Mouse (Mus musculus): ENCODE results near the gene Taf9. TPM values are rescaled to one million over a fixed set of nuclear protein-coding genes. Genes with fewer than 3 reads are reported as not detected.

Taf9 gene
- polyA plus RNA-seq, 1 experiment = 10.8 TPM

DNA sequence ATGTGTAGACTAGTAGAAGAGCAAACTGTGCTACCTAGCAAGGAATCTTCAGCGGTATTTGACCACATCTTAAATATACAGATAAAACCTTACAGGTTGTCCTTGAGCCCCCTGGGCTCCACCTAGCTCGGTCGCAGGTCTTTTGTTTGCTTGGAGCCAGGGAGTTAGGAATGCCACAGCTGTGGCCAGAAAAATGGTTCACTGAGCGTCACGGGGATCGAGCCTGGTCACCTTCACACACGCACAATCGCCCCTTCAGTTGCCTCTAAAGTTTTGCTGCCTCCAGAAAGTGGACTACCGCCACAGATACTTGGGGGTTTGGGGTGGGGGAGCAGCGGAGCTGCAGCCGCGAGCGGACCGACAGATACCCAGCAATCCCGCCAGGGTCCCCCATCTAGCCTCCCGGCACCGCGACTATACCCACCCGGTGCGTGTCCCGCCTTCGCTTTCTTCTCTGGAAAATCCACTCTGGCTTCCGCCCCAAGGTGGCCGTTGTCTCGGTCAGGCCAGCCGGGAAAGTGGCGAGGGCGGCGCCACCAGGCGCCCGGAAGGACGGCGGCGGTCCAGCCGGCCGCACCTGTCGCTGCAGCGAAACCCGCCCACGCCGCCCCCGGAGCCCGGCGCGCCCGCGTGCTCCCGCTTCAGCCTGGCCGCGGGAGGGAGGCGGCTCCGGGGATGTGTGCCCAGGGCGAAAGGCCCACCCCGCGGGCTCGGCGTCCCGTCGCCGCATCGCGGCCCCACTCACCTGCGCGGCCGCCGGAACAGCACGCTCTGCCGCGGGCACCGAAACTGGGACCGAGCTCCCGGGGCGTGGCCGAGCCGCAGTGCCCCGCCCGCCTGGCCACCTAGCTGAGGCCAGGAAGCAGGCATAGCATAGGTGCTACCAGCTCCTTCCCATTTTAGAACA, 34.9 kb upstream of the Taf9 start, which contains the start of gene Marveld2:
TSS of gene Marveld2 (minus strand) at position 791 of the 907 bp plus-strand sequence.
- H3K4me1 ChIP-seq = peaks cover 21% of the 10 kb centered on the region
- TF ChIP-seq FLI1 (IDR thresholded peaks at IDR 0.05; ENCODE audit: low read length) (no peak), GATA1 (IDR thresholded peaks at IDR 0.05; ENCODE audit: borderline replicate concordance, low read length) (no peak)
- no peaks in the 10 kb centered on the region for H3K9me3 ChIP-seq
- peaks cover 43% of the 10 kb centered on the region for H3K36me3 ChIP-seq (replicated peaks; ENCODE audit: low read length)
- no peaks in the 10 kb centered on the region for H3K27me3 ChIP-seq (replicated peaks)
- H3K4me3 ChIP-seq (replicated peaks) = peak within 1 kb of the TSS; percentile 91

DNA sequence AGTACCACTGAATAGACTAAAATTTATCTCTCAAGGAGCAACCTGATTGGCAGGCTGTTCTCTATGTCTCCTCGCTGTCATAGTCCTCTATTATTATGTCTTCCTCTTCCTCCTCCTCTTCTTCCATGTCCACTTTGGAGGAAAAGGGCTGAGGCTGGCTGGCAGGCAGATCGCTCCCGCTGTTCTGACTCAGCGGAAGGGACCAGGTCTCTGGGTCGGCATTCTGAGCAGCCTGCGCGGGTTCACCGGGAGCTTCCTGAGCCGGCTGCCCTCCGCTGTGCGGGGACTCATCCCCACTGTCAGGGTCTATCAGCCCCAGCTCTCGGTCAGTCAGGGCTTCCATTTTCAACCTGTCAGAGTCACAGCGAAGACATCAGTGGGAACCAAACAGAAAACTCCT, 33.8 kb upstream of the Taf9 start:
- Histone ChIP-seq H3K9me3 (no peaks in the 10 kb centered on the region), H3K4me3 (replicated peaks) (no peak overlapping the region), H3K27me3 (replicated peaks) (no peaks in the 10 kb centered on the region), H3K4me1 (peaks cover 20% of the 10 kb centered on the region), H3K36me3 (replicated peaks; ENCODE audit: low read length) (peaks cover 45% of the 10 kb centered on the region)
- no peak for TF ChIP-seq FLI1 (IDR thresholded peaks at IDR 0.05; ENCODE audit: low read length)
- no peak for TF ChIP-seq GATA1 (IDR thresholded peaks at IDR 0.05; ENCODE audit: borderline replicate concordance, low read length)

DNA sequence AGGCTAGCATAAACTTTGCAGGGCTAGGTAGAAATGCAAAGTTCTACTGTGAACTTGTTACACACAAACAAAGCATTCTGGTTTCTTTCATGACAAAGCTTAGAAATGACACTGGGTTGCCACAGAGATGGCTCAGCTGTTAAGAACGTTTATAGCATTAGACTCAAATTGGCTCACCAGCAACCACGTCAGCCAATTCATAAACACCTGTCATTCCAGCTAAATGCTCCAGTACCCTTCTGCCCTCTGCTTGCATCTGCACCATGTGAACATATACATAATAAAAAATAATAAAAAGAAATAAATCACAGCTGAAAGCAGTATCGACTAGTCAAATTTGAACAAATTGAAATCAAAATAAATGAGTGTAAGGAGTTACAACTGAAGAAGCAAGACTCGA, 29.1 kb upstream of the Taf9 start:
- H3K4me1 ChIP-seq = peaks cover 5% of the 10 kb centered on the region; the same call in 1 of the 2 replicates
- no peak overlapping the region for H3K4me3 ChIP-seq (replicated peaks)
- peaks cover 86% of the 10 kb centered on the region for H3K36me3 ChIP-seq (replicated peaks; ENCODE audit: low read length)
- no peaks in the 10 kb centered on the region for H3K27me3 ChIP-seq (replicated peaks)
- no peaks in the 10 kb centered on the region for H3K9me3 ChIP-seq
- TF ChIP-seq FLI1 (IDR thresholded peaks at IDR 0.05; ENCODE audit: low read length) = no peak
- TF ChIP-seq GATA1 (IDR thresholded peaks at IDR 0.05; ENCODE audit: borderline replicate concordance, low read length) = no peak

DNA sequence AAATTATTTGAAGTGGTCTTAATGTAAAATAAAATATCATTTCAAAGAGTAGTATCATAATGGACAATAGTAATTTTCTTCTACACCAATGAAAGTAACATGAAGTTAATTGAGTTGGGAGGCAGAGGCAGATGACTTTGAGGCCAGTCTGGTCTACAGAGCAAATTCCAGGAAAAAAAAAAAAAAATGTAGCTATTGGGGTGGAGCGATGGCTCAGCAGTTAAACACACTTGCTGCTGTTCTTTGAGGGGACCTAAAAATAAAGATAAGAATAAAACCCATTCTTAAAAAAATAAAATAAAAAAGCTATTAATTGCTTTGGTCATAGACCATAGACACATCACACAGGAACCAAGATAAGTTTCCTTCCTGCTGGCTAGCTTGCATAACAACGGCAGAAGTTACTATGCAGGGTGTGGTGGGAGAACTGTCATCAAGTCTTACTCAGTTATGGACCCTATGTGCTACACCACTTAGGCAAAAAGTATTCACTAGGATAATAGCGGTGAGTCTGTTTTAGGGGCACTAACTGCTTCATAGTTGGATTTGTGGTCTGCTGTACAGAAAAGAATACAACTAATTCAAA, 17.2 kb upstream of the Taf9 start:
- Histone ChIP-seq H3K4me3 (replicated peaks) (peak overlapping the region; percentile 70), H3K9me3 (no peaks in the 10 kb centered on the region), H3K36me3 (replicated peaks; ENCODE audit: low read length) (peaks cover 80% of the 10 kb centered on the region), H3K27me3 (replicated peaks) (no peaks in the 10 kb centered on the region), H3K4me1 (peaks cover 25% of the 10 kb centered on the region)
- TF ChIP-seq GATA1 (IDR thresholded peaks at IDR 0.05; ENCODE audit: borderline replicate concordance, low read length) (no peak), FLI1 (IDR thresholded peaks at IDR 0.05; ENCODE audit: low read length) (no peak)

DNA sequence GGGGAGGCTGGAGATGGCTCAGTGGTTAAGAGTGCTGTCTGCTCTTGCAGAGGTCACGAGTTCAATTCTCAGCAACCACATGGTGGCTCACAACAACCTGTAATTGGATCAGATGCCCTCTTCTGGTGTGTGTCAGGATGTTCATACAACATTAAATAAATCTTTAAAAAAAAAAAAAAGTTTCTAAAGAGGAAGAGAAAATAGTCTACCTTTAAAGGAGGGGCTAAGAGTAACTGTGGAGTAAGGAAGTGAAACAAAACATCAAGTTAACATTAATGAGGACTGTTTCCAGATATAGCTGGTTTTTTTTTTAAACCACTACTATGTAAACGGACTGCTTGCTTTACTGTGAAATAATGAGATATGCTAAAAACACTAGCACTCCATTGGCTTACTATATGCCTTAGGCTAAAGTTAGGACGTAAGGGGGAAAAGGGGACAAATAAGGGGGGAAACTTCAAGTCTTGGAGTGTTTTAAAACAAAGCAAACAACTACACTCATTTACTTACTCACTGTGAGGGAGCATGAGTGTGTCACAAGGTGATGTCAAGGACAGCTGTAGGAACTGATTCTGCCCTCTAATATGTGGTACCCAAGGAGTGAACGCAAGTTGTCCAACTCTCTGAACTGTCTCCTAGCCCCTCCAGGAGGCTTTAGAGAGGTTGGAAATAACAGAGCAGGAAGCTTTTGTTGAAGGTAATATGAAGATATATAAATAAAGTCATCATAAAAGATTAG, 8.7 kb upstream of the Taf9 start:
- TF ChIP-seq GATA1 (IDR thresholded peaks at IDR 0.05; ENCODE audit: borderline replicate concordance, low read length) (no peak), FLI1 (IDR thresholded peaks at IDR 0.05; ENCODE audit: low read length) (no peak)
- Histone ChIP-seq H3K36me3 (replicated peaks; ENCODE audit: low read length) (peaks cover 94% of the 10 kb centered on the region), H3K4me1 (peaks cover 7% of the 10 kb centered on the region; the same call in 1 of the 2 replicates), H3K27me3 (replicated peaks) (no peaks in the 10 kb centered on the region), H3K9me3 (no peaks in the 10 kb centered on the region), H3K4me3 (replicated peaks) (no peak overlapping the region)

DNA sequence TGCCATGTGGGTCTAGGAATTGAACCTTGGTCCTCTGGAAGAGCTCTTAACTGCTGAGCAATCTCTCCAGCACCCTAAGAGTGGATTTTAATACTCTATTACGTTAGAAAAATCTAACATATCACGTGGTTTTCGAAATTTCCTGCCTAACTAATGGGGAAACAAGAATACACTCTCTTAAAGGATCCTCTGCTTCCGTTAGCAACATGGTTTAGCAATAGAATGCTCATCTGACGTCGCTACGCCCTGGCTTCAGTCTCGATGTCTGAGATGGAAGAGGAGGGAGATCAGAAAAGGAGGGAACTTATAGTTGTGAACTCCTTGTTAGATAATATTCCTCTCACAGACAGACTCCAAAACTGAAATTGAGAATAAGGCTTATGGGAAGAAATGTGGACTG, 3.2 kb upstream of the Taf9 start:
- Histone ChIP-seq H3K4me3 (replicated peaks) (no peak overlapping the region), H3K9me3 (no peaks in the 10 kb centered on the region), H3K36me3 (replicated peaks; ENCODE audit: low read length) (peaks cover 55% of the 10 kb centered on the region), H3K27me3 (replicated peaks) (no peaks in the 10 kb centered on the region), H3K4me1 (peaks cover 9% of the 10 kb centered on the region)
- TF ChIP-seq GATA1 (IDR thresholded peaks at IDR 0.05; ENCODE audit: borderline replicate concordance, low read length) (no peak), FLI1 (IDR thresholded peaks at IDR 0.05; ENCODE audit: low read length) (no peak)

DNA sequence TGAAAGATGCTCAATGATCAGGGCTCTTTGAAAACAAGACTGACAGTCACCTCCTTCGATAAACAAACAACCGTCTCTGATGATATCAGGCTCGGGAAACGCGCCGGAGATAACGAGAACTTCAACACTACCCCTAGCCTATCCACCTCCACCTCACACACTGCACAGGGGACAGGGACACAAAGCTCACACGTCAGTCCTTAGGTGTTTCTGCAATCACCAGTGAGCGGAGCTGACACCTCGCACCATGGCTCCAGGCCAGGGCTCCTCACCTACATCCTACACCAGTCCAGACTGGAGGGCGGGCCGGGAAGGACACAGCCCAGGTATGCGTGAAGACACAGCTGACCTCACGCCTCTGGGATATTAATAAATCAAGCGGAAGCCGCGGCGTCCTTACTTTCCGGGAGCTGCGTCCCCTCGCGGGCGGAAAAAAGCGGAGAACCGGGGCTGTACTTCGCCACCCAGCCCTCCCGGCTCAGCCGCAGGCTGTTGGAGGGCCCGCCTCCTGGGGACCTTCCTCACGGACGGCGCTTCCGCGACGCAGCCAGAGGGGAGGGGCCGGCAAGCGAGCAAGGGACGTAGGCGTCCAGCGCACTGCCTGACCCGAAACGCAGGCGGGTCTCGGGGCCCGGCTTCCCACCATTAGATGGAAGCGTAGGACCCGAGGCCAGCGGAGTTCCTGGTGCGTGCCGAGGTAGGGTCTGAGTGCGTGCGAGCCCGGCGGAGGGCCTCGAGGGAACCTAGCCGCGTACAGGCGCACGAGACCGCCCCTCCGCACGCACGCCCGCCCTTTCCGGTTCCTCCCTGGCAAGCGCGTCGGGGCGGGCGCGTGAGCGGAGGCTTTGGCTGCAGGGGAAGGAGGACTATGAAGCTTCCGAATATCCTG, 585 bp upstream of the Taf9 start, which contains the start of the genes Ak6 and Rad17:
TSS of gene Ak6 (plus strand) at position 430 of the 889 bp plus-strand sequence.
TSS of gene Rad17 (minus strand) at position 502 of the 889 bp plus-strand sequence.
- H3K36me3 ChIP-seq (replicated peaks; ENCODE audit: low read length) = peaks cover 39% of the 10 kb centered on the region
- no peaks in the 10 kb centered on the region for H3K9me3 ChIP-seq

DNA sequence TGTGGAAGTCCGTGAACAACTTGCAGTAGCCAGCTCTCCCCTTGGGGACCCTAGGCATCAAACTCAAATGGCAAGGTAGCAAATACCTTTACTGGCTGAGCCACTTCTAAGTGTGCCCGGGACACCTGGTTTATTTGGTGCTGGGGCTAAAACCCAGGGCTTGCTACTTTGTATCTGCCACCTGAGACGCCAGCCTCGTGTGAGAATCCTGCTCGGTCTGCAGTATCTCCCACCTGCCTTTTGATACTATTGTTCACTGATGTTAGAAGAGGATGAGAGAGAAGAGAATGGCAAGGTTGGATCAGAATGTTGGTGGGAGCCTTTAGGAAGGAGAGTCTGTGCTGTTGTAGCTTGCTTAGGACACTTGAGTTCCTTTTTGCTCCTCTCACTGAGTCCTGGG, 6.7 kb downstream of the Taf9 start:
- TF ChIP-seq GATA1 (IDR thresholded peaks at IDR 0.05; ENCODE audit: borderline replicate concordance, low read length) (no peak), FLI1 (IDR thresholded peaks at IDR 0.05; ENCODE audit: low read length) (no peak)
- Histone ChIP-seq H3K36me3 (replicated peaks; ENCODE audit: low read length) (peaks cover 39% of the 10 kb centered on the region), H3K27me3 (replicated peaks) (no peaks in the 10 kb centered on the region), H3K4me1 (peaks cover 13% of the 10 kb centered on the region), H3K4me3 (replicated peaks) (no peak overlapping the region), H3K9me3 (no peaks in the 10 kb centered on the region)

More for the DNA sequence above, 585 bp upstream of the Taf9 start, which contains the start of the genes Ak6 and Rad17:
- Histone ChIP-seq H3K4me1 (peaks cover 17% of the 10 kb centered on the region), H3K27me3 (replicated peaks) (no peaks in the 10 kb centered on the region), H3K4me3 (replicated peaks) (peak within 1 kb of the TSS; percentile 100)
- TF ChIP-seq FLI1 (IDR thresholded peaks at IDR 0.05; ENCODE audit: low read length) (0 out of 2 replicates have a peak, but pooled peaks have one; percentile 6), GATA1 (IDR thresholded peaks at IDR 0.05; ENCODE audit: borderline replicate concordance, low read length) (no peak)
